Mouse (Mus musculus): Measurements from ENCODE around the gene Lrrc27. TPM values are rescaled to one million over a fixed set of nuclear protein-coding genes. Genes with fewer than 3 reads are reported as not detected.

The Lrrc27 gene
- polyA plus RNA-seq, 1 experiment = 5.4 TPM

DNA sequence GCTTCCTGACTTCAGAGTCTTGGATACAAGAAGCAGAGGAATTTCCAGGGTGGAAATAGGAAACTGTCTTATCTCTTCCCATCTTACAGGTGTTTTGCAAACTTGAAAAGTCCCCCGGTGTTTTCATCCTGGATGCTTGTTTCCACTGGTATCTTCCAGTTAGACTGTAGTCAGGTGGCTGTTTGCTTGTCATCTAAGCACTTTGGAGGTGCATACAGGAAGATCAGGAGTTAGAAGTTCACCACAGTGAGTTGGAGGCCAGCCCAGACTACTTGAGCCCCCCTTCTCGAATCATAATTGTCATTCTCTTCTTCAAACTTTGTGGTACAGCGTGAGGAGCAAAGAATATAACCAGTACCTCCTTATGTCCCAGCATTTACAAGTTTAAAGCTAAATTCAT is 1.4 kb downstream of the Lrrc27 start:
- Histone ChIP-seq H3K36me3 (ENCODE audit: control insufficient read depth, insufficient read depth) (no peaks in the 10 kb centered on the region), H3K79me2 (ENCODE audit: control insufficient read depth, insufficient read depth) (no peaks in the 10 kb centered on the region), H3K79me3 (ENCODE audit: low read depth) (no peaks in the 10 kb centered on the region), H3ac (ENCODE audit: control insufficient read depth, insufficient read length, low read depth) (no peak overlapping the region), H3K27me3 (ENCODE audit: control insufficient read depth, insufficient read depth, insufficient read length) (no peaks in the 10 kb centered on the region), H3K4me3 (ENCODE audit: insufficient read depth, poor library complexity, severe bottlenecking) (no peak overlapping the region)
- TF ChIP-seq CTCF (IDR thresholded peaks at IDR 0.05; ENCODE audit: control insufficient read depth, insufficient read depth, insufficient read length) (no peak), MYOG (IDR thresholded peaks at IDR 0.05; ENCODE audit: control insufficient read depth, extremely low read depth, insufficient read length) (no peak), USF1 (IDR thresholded peaks at IDR 0.05; ENCODE audit: low read depth) (no peak), MAX (IDR thresholded peaks at IDR 0.05) (no peak), MYOD1 (IDR thresholded peaks at IDR 0.05; ENCODE audit: control insufficient read depth, insufficient read length, low read depth) (no peak), CEBPB (IDR thresholded peaks at IDR 0.05; ENCODE audit: low read depth) (no peak), FOSL1 (IDR thresholded peaks at IDR 0.05; ENCODE audit: insufficient read depth, low read length, poor library complexity, severe bottlenecking) (no peak)

DNA sequence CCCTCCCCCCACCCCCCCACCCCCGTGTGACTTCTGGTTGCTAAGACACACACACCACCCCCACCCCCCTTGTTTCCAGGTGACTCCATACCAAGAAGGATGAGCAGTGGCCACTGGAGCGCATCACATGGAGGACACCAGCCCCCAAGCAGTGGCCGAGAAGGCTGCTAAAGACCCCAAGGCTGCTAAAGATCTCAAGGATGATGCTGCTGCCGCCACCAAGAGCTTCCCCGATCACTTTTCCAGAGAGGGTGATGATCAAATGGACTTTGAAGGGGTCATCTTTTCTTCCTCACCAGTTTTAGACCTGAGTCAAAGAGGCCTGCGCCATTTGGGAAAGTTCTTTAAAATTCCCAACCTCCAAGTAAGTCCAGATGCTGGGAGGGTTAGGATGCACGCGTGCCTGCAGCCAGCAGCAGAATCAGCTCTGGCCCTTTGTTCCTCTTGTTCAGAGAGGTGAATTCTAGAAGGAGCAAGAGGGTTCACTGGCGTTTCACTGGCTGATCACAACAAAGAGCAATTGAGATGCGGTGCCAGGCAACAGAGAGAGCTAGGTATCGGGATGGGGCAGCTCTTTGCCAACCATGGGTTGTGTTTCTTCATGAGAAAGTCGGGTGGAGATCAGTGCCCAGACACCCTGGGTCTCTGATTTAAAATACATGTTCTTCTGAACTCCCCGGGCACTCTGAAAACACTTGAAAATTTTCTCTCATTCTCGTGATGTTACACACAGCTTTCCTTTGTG is 2.0 kb downstream of the Lrrc27 start:
- TF ChIP-seq CEBPB (IDR thresholded peaks at IDR 0.05; ENCODE audit: low read depth) (no peak), MAX (IDR thresholded peaks at IDR 0.05) (no peak), USF1 (IDR thresholded peaks at IDR 0.05; ENCODE audit: low read depth) (no peak), FOSL1 (IDR thresholded peaks at IDR 0.05; ENCODE audit: insufficient read depth, low read length, poor library complexity, severe bottlenecking) (no peak), CTCF (IDR thresholded peaks at IDR 0.05; ENCODE audit: control insufficient read depth, insufficient read depth, insufficient read length) (no peak), MYOG (IDR thresholded peaks at IDR 0.05; ENCODE audit: control insufficient read depth, extremely low read depth, insufficient read length) (no peak), MYOD1 (IDR thresholded peaks at IDR 0.05; ENCODE audit: control insufficient read depth, insufficient read length, low read depth) (no peak)
- no peaks in the 10 kb centered on the region for H3K79me2 ChIP-seq (ENCODE audit: control insufficient read depth, insufficient read depth)
- no peak overlapping the region for H3ac ChIP-seq (ENCODE audit: control insufficient read depth, insufficient read length, low read depth)
- H3K27me3 ChIP-seq (ENCODE audit: control insufficient read depth, insufficient read depth, insufficient read length) = no peaks in the 10 kb centered on the region
- no peaks in the 10 kb centered on the region for H3K79me3 ChIP-seq (ENCODE audit: low read depth)
- H3K36me3 ChIP-seq (ENCODE audit: control insufficient read depth, insufficient read depth) = no peaks in the 10 kb centered on the region
- no peak overlapping the region for H3K4me3 ChIP-seq (ENCODE audit: insufficient read depth, poor library complexity, severe bottlenecking)

DNA sequence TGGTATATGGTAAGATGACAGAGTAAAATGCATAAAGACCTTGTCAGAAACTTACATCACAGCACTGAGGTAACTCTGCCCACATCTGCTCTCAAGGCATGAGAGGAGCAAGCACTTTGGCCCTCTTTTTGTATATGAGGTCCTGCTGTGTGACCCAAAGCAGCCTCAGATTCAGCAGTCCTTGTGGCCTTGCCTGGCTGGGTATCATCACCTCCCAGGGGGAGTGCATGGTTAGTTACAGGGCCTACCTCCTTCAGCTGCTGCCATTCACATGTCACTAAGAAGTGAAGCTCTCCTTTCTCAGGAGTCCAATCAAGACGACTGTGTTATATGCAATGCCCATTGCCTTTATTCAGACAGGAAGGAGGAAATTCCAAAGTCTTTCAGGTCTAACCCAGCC is 2.7 kb downstream of the Lrrc27 start:
- TF ChIP-seq MYOG (IDR thresholded peaks at IDR 0.05; ENCODE audit: control insufficient read depth, extremely low read depth, insufficient read length) = no peak
- no peak for TF ChIP-seq FOSL1 (IDR thresholded peaks at IDR 0.05; ENCODE audit: insufficient read depth, low read length, poor library complexity, severe bottlenecking)
- TF ChIP-seq CEBPB (IDR thresholded peaks at IDR 0.05; ENCODE audit: low read depth) = no peak
- no peak for TF ChIP-seq MYOD1 (IDR thresholded peaks at IDR 0.05; ENCODE audit: control insufficient read depth, insufficient read length, low read depth)
- no peak for TF ChIP-seq CTCF (IDR thresholded peaks at IDR 0.05; ENCODE audit: control insufficient read depth, insufficient read depth, insufficient read length)
- no peak for TF ChIP-seq USF1 (IDR thresholded peaks at IDR 0.05; ENCODE audit: low read depth)
- TF ChIP-seq MAX (IDR thresholded peaks at IDR 0.05) = no peak
- H3K79me3 ChIP-seq (ENCODE audit: low read depth) = no peaks in the 10 kb centered on the region
- H3ac ChIP-seq (ENCODE audit: control insufficient read depth, insufficient read length, low read depth) = no peak overlapping the region

DNA sequence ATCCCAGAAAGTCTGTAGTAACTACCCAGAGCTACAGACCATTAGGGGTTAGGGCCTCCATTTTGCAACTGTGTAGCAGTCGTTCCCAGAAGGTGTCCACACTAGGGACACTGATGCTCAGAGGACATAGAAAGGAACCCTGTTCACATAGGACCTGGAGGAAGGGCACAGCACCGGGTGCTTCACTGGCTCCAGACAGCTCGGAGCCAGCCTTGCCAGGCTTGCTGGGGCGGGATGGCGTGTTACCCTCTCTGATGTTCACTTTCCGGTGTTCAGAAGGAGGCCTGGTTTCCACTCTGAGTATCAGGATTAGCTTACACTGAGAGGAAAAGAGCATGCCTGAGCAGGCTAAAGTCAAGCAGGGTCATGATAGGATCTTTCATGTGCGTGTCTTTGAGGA is 3.2 kb downstream of the Lrrc27 start:
- Histone ChIP-seq H3ac (ENCODE audit: control insufficient read depth, insufficient read length, low read depth) (no peak overlapping the region), H3K79me2 (ENCODE audit: control insufficient read depth, insufficient read depth) (no peaks in the 10 kb centered on the region), H3K27me3 (ENCODE audit: control insufficient read depth, insufficient read depth, insufficient read length) (no peaks in the 10 kb centered on the region), H3K4me3 (ENCODE audit: insufficient read depth, poor library complexity, severe bottlenecking) (no peak overlapping the region), H3K36me3 (ENCODE audit: control insufficient read depth, insufficient read depth) (no peaks in the 10 kb centered on the region), H3K79me3 (ENCODE audit: low read depth) (no peaks in the 10 kb centered on the region)
- TF ChIP-seq CEBPB (IDR thresholded peaks at IDR 0.05; ENCODE audit: low read depth) (no peak), CTCF (IDR thresholded peaks at IDR 0.05; ENCODE audit: control insufficient read depth, insufficient read depth, insufficient read length) (no peak), USF1 (IDR thresholded peaks at IDR 0.05; ENCODE audit: low read depth) (no peak), FOSL1 (IDR thresholded peaks at IDR 0.05; ENCODE audit: insufficient read depth, low read length, poor library complexity, severe bottlenecking) (no peak), MAX (IDR thresholded peaks at IDR 0.05) (no peak), MYOG (IDR thresholded peaks at IDR 0.05; ENCODE audit: control insufficient read depth, extremely low read depth, insufficient read length) (no peak), MYOD1 (IDR thresholded peaks at IDR 0.05; ENCODE audit: control insufficient read depth, insufficient read length, low read depth) (no peak)

More for the DNA sequence above, 2.7 kb downstream of the Lrrc27 start:
- Histone ChIP-seq H3K4me3 (ENCODE audit: insufficient read depth, poor library complexity, severe bottlenecking) (no peak overlapping the region), H3K36me3 (ENCODE audit: control insufficient read depth, insufficient read depth) (no peaks in the 10 kb centered on the region), H3K79me2 (ENCODE audit: control insufficient read depth, insufficient read depth) (no peaks in the 10 kb centered on the region), H3K27me3 (ENCODE audit: control insufficient read depth, insufficient read depth, insufficient read length) (no peaks in the 10 kb centered on the region)

DNA sequence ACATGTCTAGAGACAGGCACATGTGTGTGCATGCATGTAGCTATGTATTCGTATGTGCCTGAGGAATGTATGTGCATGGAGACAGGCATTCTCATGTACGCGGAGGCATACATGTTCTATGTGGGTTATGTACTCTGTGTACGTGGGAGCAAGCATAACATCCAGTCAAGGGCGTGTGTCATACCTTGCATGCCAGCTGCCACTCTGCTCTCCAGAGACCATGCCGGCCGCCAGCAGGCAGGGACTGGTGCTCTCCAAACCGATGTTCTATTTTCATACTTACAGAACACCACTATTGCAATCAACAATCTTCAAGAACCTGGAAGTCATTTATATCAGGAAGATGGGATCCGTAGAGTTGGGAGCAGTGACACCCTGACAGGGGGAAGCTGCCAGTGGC is 3.7 kb downstream of the Lrrc27 start:
- no peak for TF ChIP-seq CTCF (IDR thresholded peaks at IDR 0.05; ENCODE audit: control insufficient read depth, insufficient read depth, insufficient read length)
- no peak for TF ChIP-seq CEBPB (IDR thresholded peaks at IDR 0.05; ENCODE audit: low read depth)
- no peak for TF ChIP-seq MYOD1 (IDR thresholded peaks at IDR 0.05; ENCODE audit: control insufficient read depth, insufficient read length, low read depth)
- no peak for TF ChIP-seq FOSL1 (IDR thresholded peaks at IDR 0.05; ENCODE audit: insufficient read depth, low read length, poor library complexity, severe bottlenecking)
- TF ChIP-seq MAX (IDR thresholded peaks at IDR 0.05) = no peak
- no peak for TF ChIP-seq MYOG (IDR thresholded peaks at IDR 0.05; ENCODE audit: control insufficient read depth, extremely low read depth, insufficient read length)
- no peak for TF ChIP-seq USF1 (IDR thresholded peaks at IDR 0.05; ENCODE audit: low read depth)
- H3ac ChIP-seq (ENCODE audit: control insufficient read depth, insufficient read length, low read depth) = no peak overlapping the region
- H3K79me2 ChIP-seq (ENCODE audit: control insufficient read depth, insufficient read depth) = no peaks in the 10 kb centered on the region
- no peak overlapping the region for H3K4me3 ChIP-seq (ENCODE audit: insufficient read depth, poor library complexity, severe bottlenecking)
- no peaks in the 10 kb centered on the region for H3K79me3 ChIP-seq (ENCODE audit: low read depth)
- no peaks in the 10 kb centered on the region for H3K27me3 ChIP-seq (ENCODE audit: control insufficient read depth, insufficient read depth, insufficient read length)
- no peaks in the 10 kb centered on the region for H3K36me3 ChIP-seq (ENCODE audit: control insufficient read depth, insufficient read depth)
